Mouse (Mus musculus) neutrophil, adult 5-6 weeks (primary cell): ENCODE measurements around the gene Ece1. TPM values are rescaled to one million over a fixed set of nuclear protein-coding genes. Genes with fewer than 3 reads are reported as not detected.
A peak's percentile ranks its signal among the peaks of the same experiment; 100 is the strongest.

Source experiments
- ATAC-seq: fragments of 151-379, 151-347 bp; 2 replicates; pipeline ENCODE4 v1.8.0; 2017; ENCODE audit warnings: mild to moderate bottlenecking, moderate TSS enrichment; ENCODE audit not compliant: insufficient number of reproducible peaks, poor library complexity, low FRiP score, severe bottlenecking; ENCODE audit errors: extremely low read depth
- total RNA-seq: library from RNA; stranded (forward); fragments of 200-1000 nt; gene quantifications from 2 replicates; pipeline ENCODE4 v1.2.3, GENCODE M21; 2017

Ece1 gene
- total RNA-seq, 1 experiment from 2014 or later: 5.7 TPM

GRCm38 (mm10) chr4:137850161-137850560, 11.9 kb upstream of the Ece1 start:
- no peak for ATAC-seq

DNA sequence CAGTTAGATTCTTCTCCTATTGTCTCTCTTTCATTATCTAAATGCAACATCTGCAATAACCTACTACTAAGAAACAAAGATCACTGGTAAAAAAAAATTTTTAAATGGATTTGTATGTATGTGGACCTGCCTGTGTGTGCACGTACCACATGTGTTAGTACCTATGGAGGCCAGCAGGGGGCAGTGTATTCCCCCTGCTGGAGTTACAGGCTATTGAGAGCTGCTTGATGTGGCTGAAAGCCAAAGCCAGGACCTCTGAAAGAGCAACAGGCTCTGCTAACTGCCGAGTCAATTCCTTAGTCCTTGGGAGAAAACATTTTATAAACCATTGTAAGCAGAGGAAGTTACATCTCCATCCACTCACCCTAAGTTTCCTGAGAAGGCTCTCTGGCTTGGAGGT, 10.6 kb upstream of the Ece1 start:
- ATAC-seq: no peak

GRCm38 (mm10) chr4:137853822-137854221, 8.2 kb upstream of the Ece1 start:
- ATAC-seq: no peak

GRCm38 (mm10) chr4:137855741-137856341, 6.2 kb upstream of the Ece1 start:
- no peak for ATAC-seq

DNA sequence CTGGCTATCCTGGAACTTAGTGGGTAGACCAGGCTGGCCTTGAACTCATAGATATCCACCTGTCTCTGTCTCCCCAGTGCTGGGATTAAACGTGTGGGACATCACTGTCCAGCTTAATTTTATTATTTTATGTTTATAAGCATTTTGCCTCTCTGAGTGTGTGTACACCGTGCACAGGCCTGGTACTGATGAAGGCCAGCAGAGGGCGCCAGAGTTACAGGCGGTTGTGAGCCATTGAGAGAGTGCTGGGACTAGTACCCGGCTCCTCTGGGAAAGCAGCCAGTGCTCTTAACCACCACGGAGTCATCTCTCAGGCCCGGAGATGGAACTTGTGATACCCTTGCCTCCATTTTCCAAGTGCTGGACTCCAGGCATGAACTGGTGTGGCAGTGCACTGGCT, 4.9 kb upstream of the Ece1 start:
- ATAC-seq: no peak

DNA sequence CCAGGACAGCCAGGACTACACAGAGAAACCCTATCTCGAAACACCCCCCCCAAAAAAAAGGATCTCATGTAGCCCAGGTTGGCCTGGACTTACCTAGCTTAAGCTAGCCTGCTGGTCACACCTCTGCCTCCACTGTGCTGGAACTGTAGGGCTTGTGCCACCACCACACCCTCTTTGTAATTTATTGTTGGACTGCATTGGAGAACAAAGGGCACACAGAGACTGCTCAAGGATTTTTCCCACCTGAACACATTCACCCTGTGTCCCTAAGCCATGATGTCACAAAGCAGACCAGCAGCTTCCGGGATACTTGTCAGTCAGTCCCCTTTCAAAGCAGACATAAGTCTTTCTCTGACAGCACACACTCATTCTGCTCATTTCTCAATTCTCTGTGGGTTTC, 3.7 kb upstream of the Ece1 start:
- no peak for ATAC-seq

DNA sequence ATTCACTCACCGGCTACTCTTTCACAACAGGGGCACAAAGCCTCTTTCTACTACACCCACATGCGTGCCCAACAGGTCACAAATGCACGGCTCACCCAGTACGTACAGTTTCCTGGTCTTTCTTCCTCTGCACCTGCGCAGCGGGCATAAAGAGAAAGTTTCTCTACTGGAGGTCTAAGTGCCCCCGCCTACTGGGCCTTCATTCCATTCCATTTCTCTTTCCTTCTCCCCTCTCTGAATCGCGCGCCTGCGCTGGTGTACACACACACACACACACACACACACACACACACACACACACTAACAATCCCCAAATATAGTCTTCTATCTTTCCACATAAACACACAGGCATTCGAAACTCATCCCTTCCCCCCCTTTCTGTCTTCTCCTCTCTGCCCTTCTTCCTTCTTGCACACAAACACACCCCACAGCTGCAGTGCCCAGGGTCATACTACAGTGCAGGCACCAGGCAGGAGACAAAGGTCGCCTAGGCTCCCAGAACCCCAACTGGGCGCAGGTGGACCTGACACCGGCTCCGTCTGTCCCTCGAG, 501 bp upstream of the Ece1 start:
- peak; percentile 24; the same call in 1 of the 2 replicates for ATAC-seq

DNA sequence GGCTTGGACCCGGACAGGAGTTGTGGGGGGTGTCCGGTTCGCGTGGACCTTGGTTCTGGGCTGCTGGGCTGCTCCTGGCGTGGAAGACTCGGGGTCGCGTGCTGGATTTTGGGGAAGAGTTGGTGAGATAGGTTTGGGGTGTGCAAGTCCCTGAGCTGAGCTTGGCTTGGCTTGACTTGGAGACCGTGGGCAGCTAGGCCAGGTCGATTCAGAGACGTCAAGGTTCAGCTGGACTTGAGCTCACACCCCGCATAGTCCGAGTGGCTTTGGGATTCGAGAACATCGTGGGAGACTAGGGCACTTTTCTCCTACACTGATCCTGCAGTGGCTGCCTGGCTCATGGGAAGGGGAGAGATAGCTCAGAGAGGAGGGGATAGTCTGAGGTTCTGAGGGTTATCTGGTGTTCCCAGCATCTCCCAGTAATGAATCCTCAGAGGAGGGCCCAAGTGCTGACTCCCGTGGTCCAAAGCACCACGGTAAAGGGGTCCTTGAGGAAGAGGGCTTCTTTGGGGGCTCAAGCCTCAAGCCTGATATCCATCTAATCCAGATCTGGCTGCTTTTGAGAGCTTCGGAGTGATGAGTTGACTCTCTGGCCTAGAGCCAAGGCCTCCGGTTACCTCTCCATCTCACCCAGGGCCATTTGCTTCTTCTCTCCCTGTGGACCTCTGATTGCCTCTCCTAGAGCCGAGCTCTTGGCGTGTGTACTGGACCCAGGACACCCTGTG, 641 bp downstream of the Ece1 start:
- no peak for ATAC-seq

GRCm38 (mm10) chr4:137864031-137864430, 2.0 kb downstream of the Ece1 start:
- ATAC-seq: no peak

DNA sequence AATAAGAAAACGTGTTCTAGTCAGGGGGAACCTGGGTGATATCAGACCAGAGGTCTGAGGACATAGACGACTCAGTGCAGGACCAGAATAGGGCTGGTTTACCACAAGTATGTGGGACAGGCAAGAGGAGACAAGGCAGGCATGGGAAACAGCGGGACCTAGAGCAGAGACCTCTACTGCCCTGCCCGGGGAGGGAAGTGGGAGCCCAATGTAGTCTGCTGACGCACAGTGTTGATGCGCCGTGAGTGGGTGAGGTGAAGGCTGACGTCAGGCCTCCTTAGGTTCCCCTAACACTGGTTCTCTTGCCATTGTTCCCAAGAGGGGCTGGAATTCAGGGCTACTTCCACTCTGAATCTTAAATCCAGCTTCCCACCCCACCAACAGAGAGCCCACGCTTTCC, 2.7 kb downstream of the Ece1 start:
- no peak for ATAC-seq

DNA sequence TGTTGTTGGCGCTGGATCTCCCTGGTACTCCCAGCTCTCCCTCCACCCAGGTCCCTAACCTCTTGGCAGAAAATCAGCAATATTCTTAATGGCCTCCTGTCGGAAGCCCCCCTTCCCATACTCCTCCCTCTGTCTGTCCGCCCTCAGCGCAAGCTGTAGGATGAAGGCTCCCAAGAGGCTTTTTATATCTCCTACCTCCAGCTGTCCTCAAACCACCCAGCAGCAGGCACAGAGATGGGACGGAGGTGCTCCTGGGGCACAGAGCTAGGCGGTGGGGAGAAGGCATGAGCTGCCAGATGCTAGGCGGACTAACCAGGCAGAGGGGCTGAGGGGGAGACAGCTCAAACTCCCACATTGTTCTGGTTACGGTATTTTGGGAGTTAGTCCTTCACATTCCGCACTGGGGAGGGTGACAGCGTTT, 3.2 kb downstream of the Ece1 start:
- no peak for ATAC-seq

DNA sequence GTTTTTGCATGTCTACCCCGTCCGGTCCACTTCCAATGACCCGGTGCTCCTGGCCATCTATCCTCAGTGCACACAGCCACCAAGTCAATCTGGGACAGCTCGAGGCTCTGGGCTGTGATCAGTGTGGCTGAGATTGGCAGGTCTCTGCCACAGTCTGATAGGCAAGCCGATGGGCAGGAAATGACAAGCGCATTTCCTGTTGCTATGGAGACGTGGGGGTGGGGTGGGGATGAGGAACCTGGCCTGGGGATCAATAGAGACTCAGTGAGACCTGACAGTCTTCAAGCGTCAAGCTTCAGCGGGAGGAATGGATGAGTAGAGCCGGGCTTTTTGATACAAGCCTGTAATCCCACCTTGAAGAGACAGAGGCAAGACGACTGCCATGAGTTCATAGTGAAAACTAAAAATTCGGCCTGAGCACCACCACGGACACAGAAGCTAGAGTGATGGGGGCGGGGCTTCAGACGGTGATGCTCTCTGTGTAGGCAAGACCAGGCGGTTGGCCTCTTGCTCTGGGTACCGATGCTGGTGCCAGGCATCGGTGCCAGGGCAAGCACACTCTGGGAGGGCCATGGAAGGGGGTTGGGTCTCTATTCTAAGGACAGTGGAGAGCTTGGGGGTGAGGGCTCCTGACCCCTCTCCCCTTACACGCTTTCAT, 4.3 kb downstream of the Ece1 start:
- ATAC-seq: peak; percentile 57

DNA sequence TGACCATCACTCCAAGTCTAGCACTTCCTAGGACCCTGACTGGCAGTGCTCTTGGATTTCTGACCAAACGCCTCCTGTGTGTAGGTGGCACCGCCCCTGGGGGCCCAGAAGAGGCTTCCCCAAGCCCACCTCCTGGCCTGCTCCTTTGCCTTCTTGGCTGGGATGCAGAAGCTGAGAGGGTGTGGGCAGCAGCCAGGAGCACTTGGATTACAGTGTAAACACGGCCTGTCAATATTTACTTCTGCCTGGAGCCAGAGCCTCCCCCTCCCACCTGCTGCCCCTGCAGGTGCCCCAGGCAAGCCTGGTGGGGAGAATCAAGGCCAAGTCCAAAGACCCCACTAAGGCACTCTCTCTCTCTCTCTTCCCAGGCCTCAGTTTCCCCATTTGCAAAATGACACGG, 5.2 kb downstream of the Ece1 start:
- no peak for ATAC-seq

DNA sequence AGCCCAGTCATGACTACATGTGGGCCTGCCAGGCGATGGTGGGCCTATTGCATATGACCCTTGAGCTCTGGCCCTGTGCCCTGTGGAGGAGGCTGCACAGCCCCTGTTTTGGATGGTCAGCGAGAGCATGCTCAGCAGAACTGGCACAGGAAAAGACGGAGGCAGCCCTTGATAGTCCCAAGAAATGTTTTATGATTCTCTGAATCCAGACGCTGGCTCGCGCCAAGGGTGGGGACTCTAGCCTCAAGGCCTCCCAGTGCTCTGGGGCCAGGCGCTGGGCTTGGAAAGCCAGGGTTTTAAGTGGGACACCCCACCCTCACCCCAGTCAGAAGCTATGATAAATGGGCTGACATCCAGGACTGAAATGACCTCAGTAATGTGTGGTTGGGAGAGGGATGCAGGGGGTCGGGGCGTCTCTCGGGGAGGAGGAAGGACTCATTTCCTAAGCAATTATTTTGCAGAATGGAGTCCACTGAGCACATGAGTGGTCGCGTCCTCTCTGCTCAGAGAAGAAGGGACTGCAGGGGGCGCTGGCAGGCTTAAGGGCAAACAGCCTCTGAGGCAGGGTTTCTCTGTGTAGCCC, 5.7 kb downstream of the Ece1 start:
- no peak for ATAC-seq

- ATAC-seq: no peak
These were observed 7.7 kb downstream of the Ece1 start for GRCm38 (mm10) chr4:137869667-137870274.

- no peak for ATAC-seq
These were observed 8.9 kb downstream of the Ece1 start for GRCm38 (mm10) chr4:137870979-137871378.

DNA sequence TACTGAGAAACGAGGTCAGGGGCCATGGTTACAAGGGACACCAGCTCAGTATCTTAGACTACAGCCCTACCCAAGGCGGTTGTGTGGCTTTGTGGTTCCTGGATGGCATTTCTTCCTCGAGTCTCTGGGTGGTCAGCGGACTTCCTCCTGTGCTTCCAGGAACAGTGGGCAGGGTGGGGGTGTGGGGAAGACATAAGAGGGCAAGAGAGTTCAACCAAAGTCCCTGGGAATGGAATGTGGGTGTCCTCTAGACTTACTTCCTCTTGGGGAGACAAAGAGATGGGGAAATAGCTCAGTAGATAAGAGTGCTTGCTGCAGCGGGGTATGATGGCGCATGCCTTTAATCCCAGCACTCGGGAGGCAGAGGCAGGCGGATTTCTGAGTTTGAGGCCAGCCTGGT, 9.4 kb downstream of the Ece1 start:
- ATAC-seq: no peak

DNA sequence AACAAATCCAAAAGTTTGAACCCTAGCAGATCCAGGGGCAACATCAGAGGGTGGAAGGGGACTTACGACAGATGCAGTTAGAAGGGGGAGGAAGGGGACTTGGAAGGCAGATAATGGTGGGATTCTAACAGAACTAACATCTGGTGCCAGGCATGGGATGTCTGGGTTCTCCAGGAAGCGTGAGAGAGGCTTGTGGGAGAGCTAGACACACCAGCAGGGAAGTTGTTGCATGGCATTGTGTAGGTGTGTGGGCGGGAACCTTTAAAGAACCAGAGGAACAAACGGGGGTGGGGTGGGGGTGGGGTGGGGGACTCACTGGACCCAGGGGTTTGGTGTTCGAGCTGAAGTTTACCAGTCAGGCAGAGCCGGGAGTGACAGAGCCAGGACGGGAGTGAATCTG, 12.3 kb downstream of the Ece1 start:
- no peak for ATAC-seq

DNA sequence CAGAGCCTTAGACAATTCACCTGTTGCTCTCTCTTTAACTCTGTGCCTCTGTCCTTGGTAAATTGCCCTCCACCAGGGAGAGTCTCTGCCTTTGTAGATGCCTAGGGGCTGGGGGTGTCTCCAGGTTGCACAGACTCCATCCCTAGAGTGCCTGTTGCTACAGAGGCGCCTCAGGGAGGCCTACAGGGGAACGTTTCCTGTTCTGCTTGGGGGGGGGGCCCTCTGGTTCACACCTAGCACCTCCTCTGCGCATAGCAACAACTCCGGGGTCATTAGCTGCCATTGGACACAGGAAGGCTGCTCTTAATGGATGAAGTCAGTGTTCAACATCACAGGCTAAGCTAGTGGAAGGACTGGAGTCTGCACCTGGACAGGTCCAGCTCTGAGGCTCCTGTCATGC, 12.8 kb downstream of the Ece1 start:
- ATAC-seq: no peak
